Mouse (Mus musculus) stomach, postnatal 0 days (tissue): ENCODE measurements around the gene Bcap31. TPM values are rescaled to one million over a fixed set of nuclear protein-coding genes. Genes with fewer than 3 reads are reported as not detected.

Experiments
- ATAC-seq: fragments of 200-750 bp; cut with Nextera tagmentation; 2 replicates; pipeline ENCODE4 v1.8.0; 2017; ENCODE audit not compliant: low FRiP score, low TSS enrichment
- DNase-seq: peaks from one replicate; pipeline ENCODE4 v3.0.0-alpha.2; 2016; ENCODE audit warnings: low spot score
- H3K27ac ChIP-seq: fragments of 300-500 bp; sonication (generic); replicated peaks from 2 replicates; pipeline ENCODE4 v1.5.1; 2014; ENCODE audit warnings: mild to moderate bottlenecking, control low read depth
- H3K27me3 ChIP-seq: fragments of 300-500 bp; sonication (generic); 2 replicates; pipeline ENCODE4 v1.6.1; 2014; ENCODE audit warnings: low read length; ENCODE audit not compliant: control insufficient read depth, insufficient read depth
- H3K36me3 ChIP-seq: fragments of 300-500 bp; sonication (generic); 2 replicates; pipeline ENCODE4 v1.6.1; 2014; ENCODE audit warnings: low read length, mixed read lengths; ENCODE audit not compliant: control insufficient read depth, insufficient read depth
- H3K4me1 ChIP-seq: fragments of 300-500 bp; sonication (generic); replicated peaks from 2 replicates; pipeline ENCODE4 v1.6.1; 2014; ENCODE audit warnings: antibody characterized with exemption; ENCODE audit not compliant: control insufficient read depth, insufficient read depth
- H3K4me2 ChIP-seq: fragments of 300-500 bp; sonication (generic); replicated peaks from 2 replicates; pipeline ENCODE4 v1.6.1; 2014; ENCODE audit warnings: low read depth, mild to moderate bottlenecking, control low read depth, moderate library complexity
- H3K4me3 ChIP-seq: fragments of 300-500 bp; sonication (generic); 2 replicates; pipeline ENCODE4 v1.5.1; 2014; ENCODE audit warnings: low read depth, low read length, control low read depth
- H3K9ac ChIP-seq: fragments of 300-500 bp; sonication (generic); 2 replicates; pipeline ENCODE4 v1.6.1; 2014; ENCODE audit warnings: mild to moderate bottlenecking, low read length, control low read depth, mixed read lengths
- H3K9me3 ChIP-seq: fragments of 300-500 bp; sonication (generic); 2 replicates; pipeline ENCODE4 v1.6.1; 2016; ENCODE audit warnings: low read length; ENCODE audit not compliant: control insufficient read depth
- CTCF ChIP-seq: IDR thresholded peaks from 2 replicates; pipeline ENCODE4 v1.5.1; 2016; ENCODE audit warnings: antibody characterized with exemption, low read depth, mild to moderate bottlenecking, moderate library complexity
- EP300 ChIP-seq: optimal IDR thresholded peaks from 2 replicates; pipeline ENCODE3; 2016; ENCODE audit warnings: antibody characterized with exemption
- WGBS: fragments of 180-500 bp; shearing (Covaris S2); extraction: QIAGEN DNeasy Blood & Tissue Kit; methylation state at CpG from one replicate; pipeline ENCODE4 v1.1.7; 2014; 5-methylcytosine and 5-hydroxymethylcytosine counted together
- polyA plus RNA-seq: library from polyadenylated mRNA; unstranded; fragments of >200 nt; fragmentation: Nextera tagmentation; extraction: Ambion mirVana; gene quantifications from 2 replicates; pipeline ENCODE4 v1.2.1, GENCODE M21; 2015

The Bcap31 gene
- 270 and 283 TPM in 2 replicates for polyA plus RNA-seq

DNA sequence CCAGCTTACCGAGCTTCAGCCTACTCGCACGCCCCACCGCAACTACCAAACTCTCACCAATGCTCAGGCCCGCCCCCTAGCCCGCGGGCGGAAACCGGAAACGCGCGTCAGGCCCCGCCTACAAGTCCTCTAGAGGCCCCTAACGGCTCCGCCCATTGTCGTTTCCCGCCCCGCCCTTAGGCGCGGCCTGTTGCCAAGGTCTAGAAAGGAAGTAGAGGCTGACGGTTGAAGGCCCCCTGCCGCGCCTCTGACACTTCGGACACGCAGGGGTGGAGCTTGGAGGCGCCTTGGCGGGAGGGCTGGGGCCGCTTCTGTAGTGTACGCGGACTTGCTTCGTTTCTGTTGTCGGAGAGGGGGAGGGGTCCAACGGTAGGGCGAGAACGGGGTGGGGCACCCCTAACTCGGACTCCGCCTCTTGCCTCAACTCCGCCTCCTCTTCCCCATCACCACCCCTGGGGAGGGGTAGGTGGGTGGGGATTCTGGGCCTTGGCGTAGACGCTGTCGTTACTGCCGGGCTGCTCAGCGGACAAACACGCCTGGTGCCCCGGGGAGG is at the start of gene Bcap31, which contains the start of gene Abcd1:
Bcap31 (minus strand) TSS at position 67 of the 553 bp plus-strand sequence.
Abcd1 (plus strand) TSS at position 489 of the 553 bp plus-strand sequence.
- Histone ChIP-seq H3K27me3 (no peaks in the 10 kb centered on the region), H3K4me2 (peak within 1 kb of the TSS; percentile 58), H3K9me3 (no peaks in the 10 kb centered on the region), H3K4me3 (peak within 1 kb of the TSS; percentile 55), H3K9ac (peak within 1 kb of the TSS; percentile 65), H3K36me3 (no peaks in the 10 kb centered on the region; the same call in 1 of the 2 replicates), H3K27ac (peak within 1 kb of the TSS; percentile 90), H3K4me1 (no peaks in the 10 kb centered on the region)
- TF ChIP-seq CTCF (peak; percentile 39), EP300 (peak; percentile 71)
- DNase-seq (peak; percentile 95), ATAC-seq (peak; percentile 95)
- 11% methylated on average over 28 of the region's 45 CpGs for WGBS

GRCm38 (mm10) chrX:73765311-73765710 is 49.3 kb upstream of the Bcap31 start:
- no peaks in the 10 kb centered on the region for H3K9me3 ChIP-seq
- H3K4me3 ChIP-seq = no peak overlapping the region
- ATAC-seq = no peak
- no peaks in the 10 kb centered on the region for H3K36me3 ChIP-seq
- no peaks in the 10 kb centered on the region for H3K27me3 ChIP-seq
- WGBS = 44% methylated on average over 1 of the region's 1 CpGs
- H3K9ac ChIP-seq = no peak overlapping the region
- DNase-seq = no peak
- TF ChIP-seq CTCF (no peak), EP300 (no peak)
- no peak overlapping the region for H3K4me2 ChIP-seq
- H3K4me1 ChIP-seq = no peaks in the 10 kb centered on the region
- H3K27ac ChIP-seq = no peak overlapping the region

- Histone ChIP-seq H3K9ac (no peak overlapping the region), H3K36me3 (no peaks in the 10 kb centered on the region), H3K27me3 (no peaks in the 10 kb centered on the region), H3K4me1 (no peaks in the 10 kb centered on the region), H3K9me3 (no peaks in the 10 kb centered on the region), H3K4me3 (no peak overlapping the region), H3K4me2 (no peak overlapping the region), H3K27ac (no peak overlapping the region)
- WGBS = 86% methylated on average over 13 of the region's 13 CpGs
- no peak for DNase-seq
- ATAC-seq = no peak
- TF ChIP-seq EP300 = no peak
Observed at GRCm38 (mm10) chrX:73758611-73759290, 42.8 kb upstream of the Bcap31 start.

GRCm38 (mm10) chrX:73756334-73757140 is 40.6 kb upstream of the Bcap31 start, which contains the start of gene Plxnb3:
Plxnb3 (plus strand) TSS chrX:73757090.
- no peak for DNase-seq
- H3K4me2 ChIP-seq = no peak within 1 kb of the TSS
- TF ChIP-seq EP300 (no peak), CTCF (no peak)
- H3K36me3 ChIP-seq = no peaks in the 10 kb centered on the region
- no peaks in the 10 kb centered on the region for H3K27me3 ChIP-seq
- no peak within 1 kb of the TSS for H3K4me3 ChIP-seq
- H3K9ac ChIP-seq = no peak within 1 kb of the TSS
- H3K9me3 ChIP-seq = no peaks in the 10 kb centered on the region
- H3K4me1 ChIP-seq = no peaks in the 10 kb centered on the region
- H3K27ac ChIP-seq = no peak within 1 kb of the TSS
- 77% methylated on average over 5 of the region's 5 CpGs for WGBS
- no peak for ATAC-seq

- no peak for DNase-seq
- TF ChIP-seq CTCF = no peak; the same call in 1 of the 2 replicates
- no peak for TF ChIP-seq EP300
- H3K4me1 ChIP-seq = no peaks in the 10 kb centered on the region
- WGBS = 90% methylated on average over 1 of the region's 1 CpGs
- no peaks in the 10 kb centered on the region for H3K9me3 ChIP-seq
- H3K4me2 ChIP-seq = no peak overlapping the region
- no peak overlapping the region for H3K4me3 ChIP-seq
- no peaks in the 10 kb centered on the region for H3K36me3 ChIP-seq
- no peaks in the 10 kb centered on the region for H3K27me3 ChIP-seq
- no peak overlapping the region for H3K27ac ChIP-seq
- H3K9ac ChIP-seq = no peak overlapping the region
- no peak for ATAC-seq
Observed at GRCm38 (mm10) chrX:73748977-73749376, 33.0 kb upstream of the Bcap31 start.
